Mouse (Mus musculus) small intestine, adult 2 months (tissue): ENCODE data around the gene Cfap58.

ENCODE experiments used
- CTCF ChIP-seq: fragments of 200-500 bp; IDR thresholded peaks from 2 replicates; pipeline ENCODE4 v1.5.1; 2012; ENCODE audit warnings: low read depth, mild to moderate bottlenecking, control low read depth, inconsistent platforms, low read length, moderate library complexity, mixed read lengths; ENCODE audit not compliant: insufficient replicate concordance, insufficient read length; ENCODE audit errors: extremely low read depth
- POLR2A ChIP-seq: fragments of 200-500 bp; IDR thresholded peaks from 2 replicates; pipeline ENCODE4 v1.6.1; 2012; ENCODE audit warnings: low read depth, mild to moderate bottlenecking, control low read depth, inconsistent platforms, low read length, moderate library complexity

- TF ChIP-seq CTCF, result no peak
- TF ChIP-seq POLR2A, result no peak
Observed at GRCm38 (mm10) chr19:47937443-47938406, at the start of gene Cfap58.
